16 mouse cellular contexts compared by ENCODE assay signal in the genomic region with DNA sequence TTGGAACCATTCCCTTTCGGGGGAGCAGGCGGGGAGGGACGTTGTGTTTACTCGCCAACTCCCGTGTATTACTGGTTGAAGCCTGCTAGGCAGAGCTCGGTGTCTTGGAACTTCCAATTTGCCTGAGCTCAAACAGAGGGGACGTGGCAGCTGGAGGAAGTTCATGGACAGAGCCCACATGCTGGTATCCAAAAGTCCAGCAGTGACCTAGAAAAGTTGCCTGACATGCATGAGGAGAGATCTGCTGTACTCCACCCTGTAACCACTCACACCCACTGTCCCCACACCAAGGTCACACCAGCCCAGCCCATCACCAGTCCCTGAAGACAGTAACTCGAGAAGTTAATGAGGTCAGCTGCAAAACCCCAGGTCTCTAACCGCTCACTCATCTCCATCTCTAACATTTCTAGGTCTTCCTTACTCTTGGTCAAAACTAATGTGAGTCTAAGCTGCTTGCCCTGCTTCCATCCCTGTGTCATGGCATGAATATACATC. TPM values are rescaled to one million over a fixed set of nuclear protein-coding genes. Genes with fewer than 3 reads are reported as not detected.
DNase-seq lines count a peak whose midpoint lies in the region; TF ChIP-seq lines count a peak whose summit lies in the region.
"Had no signal": no experiment of that assay in that cellular context is flagged by ENCODE, and none has a peak within 500 bp of the region (broad histone marks: within the 10 kb centered on the region; RNA-seq: fewer than 3 reads in every experiment).

No protein-coding gene starts in this region.

- H3K4me1 ChIP-seq in testis, adult 2 months (ENCODE audit: control insufficient read depth, insufficient read depth, low read length) = peaks cover 6% of the 10 kb centered on the region
- H3K4me1 ChIP-seq in heart, embryonic 10.5 days = peaks cover 9% of the 10 kb centered on the region; the same call in 1 of the 2 replicates

- H3K4me3 ChIP-seq in testis, adult 2 months (ENCODE audit: control insufficient read depth, low read depth, low read length) = peak overlapping the region; percentile 41
- no peak overlapping the region for H3K4me3 ChIP-seq in heart, embryonic 10.5 days
- H3K4me3 ChIP-seq: embryonic facial prominence, embryonic 10.5 days; heart, embryonic 13.5 days; hindbrain, embryonic 12.5 days had no signal

- no peaks in the 10 kb centered on the region for H3K9me3 ChIP-seq in heart, embryonic 10.5 days
- H3K9me3 ChIP-seq: embryonic facial prominence, embryonic 10.5 days; heart, embryonic 13.5 days; hindbrain, embryonic 12.5 days had no signal

- H3K27me3 ChIP-seq in testis, adult 2 months (ENCODE audit: control insufficient read depth, insufficient read depth, low read length) = no peaks in the 10 kb centered on the region; the same call in 1 of the 2 replicates
- H3K27me3 ChIP-seq in heart, embryonic 10.5 days (ENCODE audit: insufficient read depth, poor library complexity, severe bottlenecking) = no peaks in the 10 kb centered on the region
- H3K27me3 ChIP-seq: heart, embryonic 13.5 days; hindbrain, embryonic 12.5 days had no signal

- 70% methylated on average over 9 of the region's 9 CpGs for WGBS in heart, embryonic 10.5 days

- TF ChIP-seq POLR2A in testis, adult 2 months (IDR thresholded peaks at IDR 0.05; ENCODE audit: control insufficient read depth, low read depth, low read length) = no peak

- H3K36me3 ChIP-seq in testis, adult 2 months (ENCODE audit: control insufficient read depth, insufficient read depth, low read length) = no peaks in the 10 kb centered on the region
- H3K36me3 ChIP-seq in heart, embryonic 10.5 days = no peaks in the 10 kb centered on the region
- H3K36me3 ChIP-seq: embryonic facial prominence, embryonic 10.5 days; heart, embryonic 13.5 days; hindbrain, embryonic 12.5 days had no signal

- H3K27ac ChIP-seq in testis, adult 2 months (ENCODE audit: control insufficient read depth, insufficient read depth, low read depth, low read length) = no peak overlapping the region
- no peak overlapping the region for H3K27ac ChIP-seq in heart, embryonic 10.5 days
- H3K27ac ChIP-seq: embryonic facial prominence, embryonic 10.5 days; heart, embryonic 13.5 days; hindbrain, embryonic 12.5 days had no signal

- no peak for TF ChIP-seq CTCF in testis, adult 2 months (IDR thresholded peaks at IDR 0.05; ENCODE audit: control insufficient read depth, insufficient read depth, insufficient replicate concordance, low read depth, low read length)

- DNase-seq in gastrocnemius, adult 18-20 months (ENCODE audit: low spot score) = peak; percentile 31
- DNase-seq in gastrocnemius, postnatal 4 days (ENCODE audit: low spot score in 2 of 2) = no peak
- DNase-seq in testis, postnatal 10 days (ENCODE audit: low spot score) = no peak
- peak; percentile 14 for DNase-seq in gastrocnemius, postnatal 25 days
- no peak for DNase-seq in kidney, adult 8-10 months
- DNase-seq in heart, embryonic 10.5 days (ENCODE audit: low spot score) = no peak
- DNase-seq: cerebellum, adult 11-12 months; cerebellum, postnatal 10 days; heart, postnatal 4 days; kidney, adult 9 months had no signal

RNA-seq across cellular contexts. Expression of a gene that starts 1.2 kb away (rescaled TPM):
- total RNA-seq in gastrocnemius, adult 18-20 months (2021) = not detected
- not detected for total RNA-seq in gastrocnemius, postnatal 4 days (2021)
- 8.6 and 11.8 TPM in 2 replicates for polyA plus RNA-seq in testis, adult 2 months (2012; rRNA removed)
- total RNA-seq in gastrocnemius, postnatal 25 days (2021) = not detected
- 0.03 and 0.06 TPM in 2 replicates for polyA plus RNA-seq in heart, embryonic 10.5 days (2016; fragmentation: Nextera tagmentation; extraction: Ambion mirVana)
- total RNA-seq: MEL had no signal
- polyA plus RNA-seq: intestine, postnatal 0 days had no signal

RNA-seq across cellular contexts. Expression of a gene that starts 1.9 kb away (rescaled TPM):
- 1 to 10 TPM; 7.3 to 7.6 TPM for total RNA-seq in gastrocnemius, adult 18-20 months (2021)
- total RNA-seq in gastrocnemius, postnatal 4 days (2021) = 10 to 100 TPM in 1 of 2 experiments, 1 to 10 TPM in 1; 9.5 to 10.1 TPM
- 10.2 and 10.3 TPM in 2 replicates for polyA plus RNA-seq in testis, adult 2 months (2012; rRNA removed)
- total RNA-seq in gastrocnemius, postnatal 25 days (2021) = 1 to 10 TPM; 4.9 to 5.8 TPM
- polyA plus RNA-seq in heart, embryonic 10.5 days (2016; fragmentation: Nextera tagmentation; extraction: Ambion mirVana) = 28.7 and 43.6 TPM in 2 replicates

Comparison
In these comparisons a context has a peak if more than half of its experiments do, and no peak if none do; other contexts are left out.
1. DNase-seq: peak in gastrocnemius, adult 18-20 months (single experiment) and gastrocnemius, postnatal 25 days (single experiment); none in gastrocnemius, postnatal 4 days (0 of 2), testis, postnatal 10 days (single experiment), kidney, adult 8-10 months (0 of 2) and heart, embryonic 10.5 days (single experiment).